Mouse (Mus musculus) skeletal muscle tissue, adult 2 months (tissue): Measurements from ENCODE around the gene Tifab.

Source experiments
- DNase-seq: peaks from one replicate; pipeline ENCODE4 v3.0.0-alpha.2; 2012; ENCODE audit warnings: low read depth, low spot score

Gene Tifab

DNA sequence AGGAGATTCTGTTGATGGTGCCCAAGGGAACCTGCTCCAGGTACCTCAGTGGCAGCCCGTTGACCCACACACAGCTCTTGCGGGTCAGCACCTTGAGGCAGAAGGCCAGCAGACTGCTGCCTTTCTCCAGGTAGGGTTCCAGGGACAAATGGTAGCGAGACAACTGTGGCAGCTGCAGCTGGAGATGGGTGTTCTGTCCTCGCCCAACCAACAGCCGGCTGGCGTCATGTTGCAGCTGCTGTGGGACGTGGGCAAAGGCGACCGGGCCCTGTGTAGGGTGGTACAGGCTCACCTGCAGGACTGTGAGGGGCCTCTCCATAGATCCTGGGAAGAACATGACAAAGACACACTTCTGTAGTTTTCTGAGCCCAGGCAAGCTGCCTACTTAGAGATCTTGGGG is 2.4 kb downstream of the Tifab start:
- no peak for DNase-seq

DNA sequence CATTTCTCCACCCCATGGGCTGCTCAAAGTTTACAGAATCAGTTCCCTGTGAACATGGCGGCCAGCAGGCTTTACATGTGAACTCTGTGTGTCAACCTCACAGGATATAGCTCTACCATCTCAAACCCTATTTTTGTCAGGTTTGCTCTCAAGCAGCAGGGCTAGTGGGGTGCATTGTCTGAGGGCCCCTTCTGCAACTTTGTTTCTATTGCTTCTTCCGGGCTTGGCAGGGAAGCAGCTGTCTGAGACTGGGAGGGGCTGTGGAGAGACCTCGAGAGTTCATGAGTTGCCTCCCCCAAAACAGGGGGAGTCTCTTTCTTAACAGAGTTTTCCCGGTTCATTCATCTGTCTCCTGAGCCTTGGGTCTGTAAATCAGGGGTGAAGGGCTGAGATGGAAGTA is 2.8 kb downstream of the Tifab start:
- no peak for DNase-seq

DNA sequence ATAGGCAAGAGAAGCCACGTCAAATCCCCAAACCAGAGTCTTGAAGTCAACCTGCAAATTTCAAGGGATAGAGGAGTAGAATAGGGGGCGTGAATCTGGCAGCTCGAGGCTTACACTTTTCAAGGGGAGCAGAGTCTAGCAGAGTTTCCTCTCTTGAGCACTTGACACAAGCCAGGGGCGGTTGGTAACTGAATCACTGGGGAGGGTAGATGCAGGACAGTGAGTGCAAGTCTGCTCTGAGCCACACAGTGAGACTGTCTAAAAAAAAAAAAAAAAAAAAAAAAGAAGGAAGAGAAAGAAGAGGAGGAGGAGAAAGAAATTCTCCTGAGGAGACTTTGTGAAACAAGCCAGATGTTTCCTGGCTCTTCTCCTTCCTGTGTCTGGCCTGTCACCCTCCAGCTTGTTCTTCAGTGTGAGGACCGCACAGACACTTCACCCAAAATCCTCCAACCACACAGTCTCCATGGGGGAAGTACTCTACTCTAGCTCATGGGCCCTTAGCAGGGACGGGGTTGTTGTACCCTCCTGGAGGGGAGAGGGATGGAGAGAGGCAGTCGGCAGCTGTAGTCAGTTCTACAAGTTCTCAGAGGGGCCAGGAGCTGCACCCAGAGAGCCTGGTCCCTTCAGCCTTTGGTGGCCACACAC is 5.7 kb downstream of the Tifab start:
- DNase-seq: no peak

DNA sequence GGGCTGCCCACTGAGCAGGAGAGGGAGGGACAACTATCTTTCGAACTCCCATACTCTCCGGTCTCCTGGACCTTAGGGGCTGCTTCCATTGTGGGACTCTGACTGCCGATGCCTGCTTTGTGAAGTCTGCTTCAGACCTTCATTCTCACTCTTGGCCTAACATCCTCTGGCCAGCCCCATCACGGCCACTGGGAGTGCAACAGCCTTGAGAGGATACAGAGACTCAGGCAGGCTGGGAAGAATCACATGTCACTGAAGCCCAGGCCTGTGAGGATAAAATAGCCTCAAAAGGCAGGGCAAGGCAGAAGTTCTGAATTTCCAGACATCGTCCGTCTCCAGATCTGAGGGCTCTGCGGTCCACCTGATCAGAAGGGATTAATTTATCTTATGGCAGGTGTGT is 6.6 kb downstream of the Tifab start:
- DNase-seq: no peak

DNA sequence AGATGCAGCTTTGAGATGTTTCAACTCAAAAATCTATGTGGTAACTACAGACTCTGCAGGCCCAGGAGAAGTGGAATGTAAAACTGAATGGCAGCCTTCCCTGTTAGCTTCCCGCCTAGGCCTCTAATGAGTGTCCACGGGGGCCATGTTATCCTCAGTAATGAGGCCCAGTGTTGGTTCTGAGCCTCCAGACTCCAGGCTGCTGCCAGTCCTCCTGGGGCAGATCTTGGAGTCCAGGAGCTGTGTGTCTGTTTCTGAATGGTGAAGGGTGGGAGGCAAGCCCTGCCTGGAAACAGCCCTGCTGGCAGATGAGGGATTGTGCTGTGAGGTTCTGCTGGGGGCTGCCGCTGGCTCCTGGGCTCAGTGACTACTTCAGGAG is 10.3 kb downstream of the Tifab start:
- no peak for DNase-seq

DNA sequence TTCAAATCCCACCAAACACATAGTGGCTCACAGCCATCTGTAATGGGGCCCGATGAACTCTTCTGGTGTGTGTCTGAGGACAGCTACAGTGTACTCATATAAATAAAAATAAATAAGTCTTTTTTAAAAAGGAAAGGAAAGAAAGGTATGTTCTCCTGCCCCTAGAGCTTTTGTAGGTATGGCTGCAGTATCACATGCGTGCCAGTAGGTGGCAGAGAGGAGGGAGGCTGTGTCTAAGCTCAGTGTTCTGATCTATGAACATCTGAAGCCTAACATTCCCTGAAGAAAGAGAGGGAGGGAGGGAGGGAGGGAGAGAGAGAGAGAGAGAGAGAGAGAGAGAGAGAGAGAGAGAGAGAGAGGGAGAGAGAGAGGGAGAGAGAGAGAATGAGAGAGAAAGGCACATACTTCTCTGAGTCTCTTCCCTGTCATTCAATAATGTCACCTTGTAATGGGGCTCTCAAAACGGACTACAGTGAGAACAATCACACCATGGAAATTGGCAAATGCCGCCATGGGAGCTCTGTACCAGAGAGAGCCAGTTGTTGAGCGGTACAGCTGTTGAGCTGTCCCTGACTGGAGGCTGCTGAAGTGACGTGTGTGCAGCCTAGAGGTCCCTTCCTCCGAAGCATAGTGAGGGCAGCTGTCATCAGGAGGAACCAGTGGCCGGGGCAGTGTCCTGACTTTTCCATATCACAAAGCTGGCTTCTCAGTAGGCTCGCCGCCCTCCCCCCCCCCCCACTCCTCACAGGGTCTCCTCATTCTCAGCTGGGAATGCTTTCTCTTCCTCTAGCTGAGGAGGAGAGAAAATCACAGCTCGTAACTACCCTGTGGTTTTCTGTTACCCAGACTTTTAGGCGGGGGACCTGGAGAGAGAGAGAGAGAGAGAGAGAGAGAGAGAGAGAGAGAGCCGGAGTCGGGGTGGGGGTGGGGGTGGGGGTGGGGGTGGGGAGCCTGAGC is 11.0 kb downstream of the Tifab start:
- DNase-seq: no peak

DNA sequence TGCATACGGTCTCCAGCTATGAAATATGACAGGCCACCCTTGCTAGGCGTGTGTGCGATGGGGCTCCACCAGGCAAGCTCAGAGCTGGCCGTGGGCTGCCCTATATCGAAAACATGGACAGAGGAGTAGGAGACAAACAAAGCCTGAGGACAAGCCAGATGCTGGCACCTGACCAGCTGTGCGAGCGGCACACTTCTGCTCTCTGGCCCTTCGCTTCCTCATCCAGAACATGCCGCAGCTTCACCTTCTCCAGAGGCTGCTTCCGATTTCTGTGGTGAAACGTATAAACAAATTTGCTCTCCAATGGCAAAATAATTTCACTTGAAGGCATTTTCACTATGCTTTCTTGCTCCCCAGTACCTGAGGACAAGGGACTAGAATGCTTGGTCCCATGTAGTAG is 13.1 kb downstream of the Tifab start:
- DNase-seq: no peak

DNA sequence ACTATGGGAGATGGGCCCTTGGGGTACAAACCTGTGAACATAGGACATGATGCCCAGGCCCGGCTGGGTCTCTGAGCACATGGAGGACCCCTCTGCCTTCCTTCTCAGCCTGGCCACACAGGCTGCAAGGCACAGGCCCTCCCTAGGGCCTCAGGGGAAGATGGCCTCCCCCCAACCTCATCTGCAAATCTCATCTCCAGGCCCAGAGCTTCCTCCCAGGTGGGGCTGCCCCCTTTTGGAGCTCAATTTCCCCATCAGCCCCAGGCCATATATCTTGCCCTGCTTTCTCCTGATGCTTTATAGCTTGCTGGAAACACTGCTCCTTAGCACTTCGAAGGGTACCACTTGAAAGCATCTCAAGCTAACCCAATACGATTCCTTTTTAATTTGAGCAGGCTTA is 14.3 kb downstream of the Tifab start:
- DNase-seq: no peak

DNA sequence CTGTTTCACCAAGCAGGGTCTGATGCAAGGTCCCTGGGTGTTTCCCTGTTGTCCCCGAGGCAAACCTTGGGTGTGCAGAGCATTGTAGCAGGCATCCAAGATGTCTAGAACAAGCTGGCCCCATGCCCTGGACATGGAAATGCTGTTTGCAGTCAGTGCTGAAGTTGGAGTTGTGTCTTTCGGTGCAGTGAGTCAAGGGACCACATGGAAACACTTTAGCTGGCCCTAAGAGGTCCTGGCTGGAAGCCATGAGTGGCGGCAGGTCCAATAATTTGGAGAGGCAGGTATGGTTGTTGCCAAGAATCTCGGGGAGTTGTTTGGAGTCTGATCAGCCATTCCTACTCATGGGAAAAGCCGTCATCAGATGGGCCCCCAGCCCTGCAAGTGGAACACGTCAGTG is 14.9 kb downstream of the Tifab start:
- peak; percentile 75 for DNase-seq

DNA sequence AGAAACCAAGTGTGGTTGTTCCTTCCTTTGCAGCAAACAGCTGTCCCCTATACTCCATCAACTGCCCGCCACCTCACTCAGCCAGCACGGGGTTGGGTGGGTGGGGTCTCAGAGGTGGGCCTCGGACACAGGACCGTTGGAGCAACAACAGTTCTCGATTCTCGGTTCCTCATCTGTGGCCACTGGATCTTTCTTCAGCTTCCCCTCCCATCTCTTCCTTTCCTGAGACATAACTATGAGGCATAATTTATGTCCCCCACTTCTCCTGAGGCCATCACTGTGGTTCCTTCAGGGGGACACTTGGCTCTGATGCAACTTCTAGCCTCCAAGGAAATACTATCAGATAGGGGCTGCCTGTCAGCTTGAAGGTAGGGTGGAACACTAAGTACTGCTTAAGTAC is 15.8 kb downstream of the Tifab start:
- no peak for DNase-seq

DNA sequence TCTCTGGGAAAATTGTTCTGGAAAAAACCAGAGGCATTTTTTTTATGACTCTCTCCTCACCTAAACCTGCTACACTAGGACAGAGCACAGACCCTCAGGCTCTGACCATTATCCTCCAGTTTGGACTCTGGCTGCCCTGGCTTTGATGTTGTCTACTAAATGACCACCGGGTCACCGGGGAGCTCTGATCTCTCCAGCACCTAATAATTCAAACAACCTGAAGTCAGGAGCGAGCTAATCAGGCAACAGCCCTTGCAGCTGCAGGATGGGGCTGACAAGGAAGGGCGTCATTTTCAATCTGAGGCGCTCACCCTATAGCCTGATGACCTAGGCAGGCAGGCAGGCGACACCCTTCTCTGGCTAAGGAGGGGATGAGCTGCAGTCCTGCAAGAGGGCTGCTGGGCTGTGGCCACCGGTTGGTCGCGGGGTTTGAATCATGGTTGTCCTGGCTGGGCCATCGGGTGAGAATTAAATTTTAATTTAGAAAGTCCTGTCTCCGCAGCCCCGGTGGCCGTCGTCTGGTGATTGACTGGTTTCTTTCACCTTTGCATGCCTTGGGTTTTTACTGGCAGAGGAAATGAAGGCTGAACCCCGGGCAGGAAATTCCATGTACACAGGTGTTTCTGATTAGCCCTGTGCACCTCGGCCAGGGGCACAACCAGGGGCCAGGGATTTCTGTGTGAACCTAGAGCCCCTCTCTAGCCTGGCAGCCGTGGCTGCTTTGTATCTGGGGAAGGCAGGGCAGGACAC is 18.9 kb downstream of the Tifab start:
- DNase-seq: no peak

DNA sequence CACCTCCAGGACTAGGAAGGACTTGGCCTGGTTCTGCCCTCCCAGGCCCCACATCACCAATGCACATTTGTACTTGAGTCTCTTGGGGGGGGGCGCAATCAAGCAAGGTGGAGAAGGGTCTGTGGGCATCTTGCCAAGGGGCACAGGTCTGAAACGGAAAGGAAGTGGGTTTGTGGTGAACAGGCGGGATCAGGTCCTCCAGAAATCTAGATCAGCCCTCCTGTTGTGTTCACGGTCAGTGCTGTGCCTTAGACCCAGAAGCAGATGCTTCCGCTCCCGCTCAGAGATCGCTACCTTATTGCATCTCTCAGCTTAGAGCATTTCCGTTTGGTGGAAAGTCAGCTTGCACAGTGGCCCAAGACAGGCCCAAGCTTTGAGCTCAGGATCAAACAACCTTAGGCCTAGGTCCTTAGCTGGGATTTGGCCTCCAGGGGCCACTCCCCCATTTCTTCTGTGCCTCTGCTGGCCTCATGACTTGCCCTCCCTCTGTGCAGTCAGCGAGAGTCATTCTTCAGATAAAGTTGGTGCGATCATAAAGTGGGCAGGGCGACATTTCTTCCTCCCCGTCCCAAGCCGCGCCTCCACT is 19.6 kb downstream of the Tifab start:
- no peak for DNase-seq

DNA sequence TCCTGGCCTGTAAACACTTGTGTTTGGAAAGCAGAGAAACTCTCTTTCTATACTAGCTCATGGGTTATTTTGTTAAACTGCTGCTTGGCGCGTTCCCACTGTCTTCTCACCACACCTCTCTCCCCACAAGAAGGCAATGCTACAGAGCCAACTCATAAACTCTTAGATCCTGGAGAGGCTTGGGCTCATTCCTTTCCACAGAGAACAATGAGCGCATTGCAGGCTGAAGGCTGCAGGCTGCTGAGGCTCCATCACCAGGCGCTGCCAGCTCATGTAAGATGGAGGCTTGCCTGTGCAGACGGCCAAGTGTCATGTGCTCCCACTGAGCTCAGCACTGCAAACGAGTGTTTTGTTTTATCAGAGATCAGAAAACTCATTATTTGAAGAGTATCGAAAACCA is 23.0 kb downstream of the Tifab start:
- DNase-seq: no peak

DNA sequence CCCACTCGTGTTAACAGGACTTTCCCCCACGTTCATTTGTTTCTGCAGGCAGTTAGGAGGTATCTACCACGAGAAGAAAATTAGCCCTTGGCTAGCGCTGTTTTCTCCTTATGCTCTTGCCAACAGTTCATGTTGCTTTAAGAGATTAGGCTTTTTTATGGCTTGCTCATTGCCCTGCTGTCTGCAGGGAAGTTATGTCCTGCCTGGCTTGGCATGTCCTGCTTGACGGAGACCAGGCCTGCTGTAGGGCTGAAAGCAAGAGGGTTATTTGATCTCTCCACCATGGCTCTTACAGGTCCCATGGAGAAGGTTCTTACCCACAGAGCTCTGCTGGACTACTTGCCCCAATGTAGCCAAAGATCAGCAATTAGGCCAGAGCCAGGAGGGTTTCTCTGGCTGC is 23.6 kb downstream of the Tifab start:
- DNase-seq: peak; percentile 74

DNA sequence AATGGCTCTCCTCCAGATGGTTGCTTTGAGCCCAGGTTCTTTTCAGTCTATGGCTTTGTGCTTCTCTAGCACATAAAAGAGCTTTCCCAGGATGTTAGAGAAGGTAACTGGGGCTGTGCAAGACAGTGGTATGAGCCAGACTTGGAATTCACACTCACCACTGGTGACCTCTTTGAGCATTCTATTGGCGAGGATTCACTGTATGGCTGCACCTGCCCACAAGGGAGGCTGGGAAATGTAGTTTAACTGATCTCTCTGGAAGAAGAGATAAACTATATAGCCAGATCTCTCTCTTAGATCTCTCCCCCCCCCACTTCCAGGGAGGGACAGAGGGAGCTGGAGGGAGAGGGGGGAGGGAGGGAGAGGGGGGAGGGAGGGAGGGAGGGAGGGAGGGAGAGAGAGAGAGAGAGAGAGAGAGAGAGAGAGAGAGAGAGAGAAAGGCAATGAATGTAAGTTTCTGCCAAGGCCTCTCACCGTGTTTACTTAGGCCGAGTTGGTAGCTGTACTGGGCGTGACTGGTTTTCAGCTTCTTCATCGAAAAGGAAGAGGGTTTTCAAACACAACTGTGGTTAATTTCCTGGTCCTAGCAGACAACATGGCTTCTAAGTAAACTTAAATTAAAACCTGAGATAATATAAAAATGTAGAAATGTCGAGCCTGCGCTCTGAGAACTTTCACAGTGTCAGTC is 25.8 kb downstream of the Tifab start:
- no peak for DNase-seq

DNA sequence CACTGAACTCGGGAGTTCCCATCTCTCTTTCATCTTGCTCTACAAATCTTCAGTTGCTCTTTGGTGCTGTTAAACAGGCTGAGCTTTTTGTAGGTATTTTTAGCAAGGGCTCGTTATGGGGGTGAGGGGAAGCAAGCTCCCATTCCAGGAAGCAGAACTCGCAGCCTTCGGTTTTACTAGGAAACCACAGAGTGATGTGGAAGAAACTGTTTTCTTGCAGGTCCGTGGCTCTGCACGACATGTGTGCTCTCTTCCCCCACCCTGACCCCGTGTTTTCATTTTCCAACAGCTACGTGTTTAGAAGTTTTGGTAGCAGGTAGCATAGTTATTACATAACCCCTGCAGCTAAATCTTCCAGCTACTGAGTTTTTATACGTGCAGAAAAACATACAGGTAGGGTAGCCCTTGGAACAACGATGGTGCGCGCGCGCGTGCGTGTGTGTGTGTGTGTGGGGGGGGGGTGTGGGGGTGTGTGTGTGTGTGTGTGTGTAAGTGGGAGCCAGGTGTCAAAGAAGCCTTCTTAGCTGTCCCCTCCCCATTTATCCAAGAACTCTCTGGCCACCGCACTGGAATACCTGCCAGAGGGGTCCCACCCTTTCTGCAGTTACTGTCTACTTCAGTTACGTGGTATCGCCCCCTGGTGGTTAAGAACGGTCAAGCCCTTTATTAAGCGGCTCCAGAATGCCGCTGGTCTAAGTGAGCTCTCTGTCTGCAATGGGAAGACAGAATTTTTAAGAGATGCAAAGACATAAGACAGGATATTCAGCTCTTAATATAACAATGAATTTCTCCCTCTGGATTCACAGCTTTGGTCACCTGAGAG is 27.1 kb downstream of the Tifab start:
- DNase-seq: peak; percentile 70

DNA sequence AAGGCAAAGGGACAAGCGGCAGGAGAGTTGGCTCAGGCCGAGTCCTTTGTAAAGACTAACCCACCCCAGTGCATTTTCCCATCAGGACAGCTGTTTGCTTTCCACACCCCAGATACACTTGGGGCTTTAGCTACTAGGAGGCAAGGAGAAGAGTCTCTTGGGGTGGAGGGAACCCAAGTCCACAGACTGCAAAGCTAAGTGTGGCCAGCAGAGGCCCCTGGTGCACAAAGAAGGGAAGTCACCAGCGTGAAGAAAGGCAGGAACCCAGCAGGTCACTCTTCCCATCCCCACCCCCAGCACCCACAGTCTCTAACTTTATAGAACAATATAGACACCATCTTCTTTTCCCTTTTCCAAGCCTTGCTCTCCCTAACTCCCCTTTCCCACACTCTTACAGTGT is 33.2 kb downstream of the Tifab start:
- no peak for DNase-seq

DNA sequence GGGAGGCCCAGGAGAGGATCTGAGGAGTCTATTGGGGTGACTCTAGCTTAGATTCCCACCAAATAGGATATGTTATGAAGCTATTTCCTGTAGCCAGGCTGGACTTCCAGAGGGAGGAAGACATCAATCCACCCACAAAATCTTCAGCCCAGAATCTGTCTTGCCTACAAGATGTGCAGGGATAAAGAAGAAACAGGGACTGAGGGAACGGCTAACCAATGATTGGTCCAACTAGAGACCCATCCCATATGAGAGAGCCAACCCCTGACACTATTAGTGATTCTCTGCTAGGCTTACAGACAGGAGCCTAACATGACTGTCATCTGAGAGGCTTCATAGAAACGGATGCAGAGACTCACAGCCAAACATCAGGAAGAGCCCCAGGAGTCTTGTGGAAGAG is 34.7 kb downstream of the Tifab start:
- DNase-seq: no peak

DNA sequence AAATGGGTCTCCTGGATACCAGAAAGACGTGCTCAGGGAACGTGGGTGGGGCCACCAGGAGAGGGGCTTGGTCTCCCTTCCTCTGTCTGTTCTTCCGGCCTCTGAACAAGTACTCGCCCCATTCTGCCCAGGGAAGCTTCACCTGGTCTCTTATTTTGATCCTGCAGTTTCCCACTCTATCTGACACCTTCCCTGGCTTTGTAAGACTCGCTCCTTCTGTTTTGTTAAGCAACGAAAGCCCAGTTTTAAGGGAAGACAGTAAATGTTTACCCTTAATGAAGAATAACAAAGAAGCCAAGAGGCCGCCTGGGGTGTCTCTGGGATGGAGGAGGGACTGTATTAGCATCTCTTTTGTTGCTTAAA is 35.6 kb downstream of the Tifab start:
- no peak for DNase-seq

DNA sequence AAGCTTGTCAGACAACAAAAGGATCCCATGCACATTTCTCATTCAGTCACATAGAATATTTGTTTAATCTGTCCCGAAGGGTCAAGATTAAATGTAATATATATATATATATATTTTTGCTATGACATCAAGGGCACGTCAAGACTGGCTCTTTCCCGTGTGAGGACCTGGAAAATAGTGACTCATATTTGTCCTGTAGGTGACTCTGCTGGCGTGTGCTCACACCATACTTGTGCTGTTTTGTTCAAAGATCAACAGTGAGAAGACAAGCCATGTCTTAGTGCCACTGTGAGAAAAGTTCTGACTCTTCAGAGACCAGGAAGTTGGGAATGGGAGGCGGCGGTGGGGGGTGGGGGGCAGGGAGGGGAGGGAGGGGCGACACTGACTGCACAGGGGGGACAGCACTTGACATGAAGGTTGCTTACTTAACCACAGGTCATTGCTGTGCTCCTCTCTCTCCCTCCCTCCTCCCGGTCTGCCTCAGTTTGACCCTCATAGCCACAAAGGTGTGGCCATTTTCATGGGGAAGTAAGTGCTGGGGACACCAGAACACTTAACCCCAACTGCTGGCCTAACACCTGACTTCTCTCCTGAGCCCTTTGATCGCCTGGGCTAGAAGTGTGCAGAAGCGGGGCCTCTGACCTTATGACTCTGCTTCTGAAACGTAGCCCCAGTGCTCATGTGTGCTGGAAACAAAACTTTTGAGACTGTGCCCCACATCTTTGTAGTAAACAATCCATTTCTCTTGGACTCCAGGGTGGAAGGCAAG is 36.1 kb downstream of the Tifab start:
- DNase-seq: no peak
